Mouse (Mus musculus) lung, postnatal 0 days (tissue): ENCODE data around the gene Kcnn4.

ENCODE experiments used
- CTCF ChIP-seq: IDR thresholded peaks from 2 replicates; pipeline ENCODE4 v1.5.1; 2016; ENCODE audit warnings: antibody characterized with exemption, mild to moderate bottlenecking
- EP300 ChIP-seq: IDR thresholded peaks from 2 replicates; pipeline ENCODE4 v1.6.1; 2016; ENCODE audit warnings: antibody characterized with exemption, mild to moderate bottlenecking, control low read depth

DNA sequence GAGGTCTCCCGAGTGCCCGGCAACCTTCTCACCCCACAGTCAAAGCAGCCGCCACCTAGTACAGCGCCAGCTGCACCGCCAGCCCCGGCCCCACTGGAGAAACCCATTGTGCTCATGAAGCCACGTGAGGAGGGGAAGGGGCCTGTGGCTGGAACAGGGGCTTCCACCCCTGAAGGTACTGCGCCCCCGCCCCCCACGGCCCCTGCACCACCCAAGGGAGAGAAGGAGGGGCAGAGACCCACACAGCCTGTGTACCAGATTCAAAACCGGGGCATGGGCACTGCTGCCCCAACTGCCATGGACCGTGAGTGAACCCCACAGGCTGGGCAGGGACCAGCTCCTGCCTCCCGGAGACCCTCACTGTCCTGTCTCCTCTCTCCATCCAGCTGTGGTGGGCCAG is 35.6 kb downstream of the Kcnn4 start:
- TF ChIP-seq CTCF (no peak), EP300 (no peak)
